Mouse (Mus musculus) fat pad, adult 2 months (tissue): ENCODE measurements around the gene Tceal5.

Experiments used
- DNase-seq: peaks from one replicate; pipeline ENCODE4 v3.0.0-alpha.2; 2011; ENCODE audit warnings: low read depth, low spot score; ENCODE audit errors: extremely low read depth

The Tceal5 gene

GRCm38 (mm10) chrX:136172118-136172551 lies 31.5 kb downstream of the Tceal5 start, which contains the start of gene Tceal8:
TSS of gene Tceal8 (minus strand) at chrX:136172342.
- peak; percentile 21 for DNase-seq

GRCm38 (mm10) chrX:136171189-136172117 lies 32.2 kb downstream of the Tceal5 start:
- no peak for DNase-seq

GRCm38 (mm10) chrX:136170625-136171024 lies 33.1 kb downstream of the Tceal5 start:
- DNase-seq, result no peak
